Mouse (Mus musculus): ENCODE results near the gene S100a1.

- no peak for TF ChIP-seq CTCF (IDR thresholded peaks at IDR 0.05; ENCODE audit: low read depth)
- TF ChIP-seq EP300 (optimal IDR thresholded peaks at IDR 0.05), result no peak
Measured at GRCm38 (mm10) chr3:90526580-90526979, 12.4 kb upstream of the S100a1 start, which contains the start of gene S100a14.

Measured in stomach, postnatal 0 days (tissue).